Mouse (Mus musculus) heart, postnatal 0 days (tissue): Measurements from ENCODE around the gene Rgs6.

Experiments
- CTCF ChIP-seq: IDR thresholded peaks from 2 replicates; pipeline ENCODE4 v1.5.1; 2016; ENCODE audit warnings: antibody characterized with exemption, control low read depth, low read depth
- EP300 ChIP-seq: IDR thresholded peaks from 2 replicates; pipeline ENCODE4 v1.6.1; 2016; ENCODE audit warnings: antibody characterized with exemption, low read depth

DNA sequence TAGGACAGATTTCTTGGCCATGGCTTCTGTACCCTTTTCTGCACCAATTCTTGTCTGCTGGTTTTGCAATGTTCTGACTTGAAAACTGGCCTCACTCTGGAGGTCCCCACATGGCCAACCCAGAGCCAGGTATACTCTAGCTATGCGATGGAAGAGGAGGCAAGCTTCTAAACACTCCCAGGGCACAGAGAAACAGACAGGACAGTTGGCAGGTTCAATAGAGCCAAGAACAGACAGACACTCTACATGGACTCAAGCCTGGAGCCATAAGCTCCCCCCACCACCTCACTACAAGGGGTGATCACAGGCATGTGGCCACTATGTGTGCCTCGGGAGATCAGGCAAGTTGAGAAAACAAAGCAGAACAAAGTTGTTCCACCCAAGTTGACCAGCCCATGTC lies 572.1 kb downstream of the Rgs6 start:
- TF ChIP-seq CTCF: no peak
- TF ChIP-seq EP300: no peak
